Mouse (Mus musculus) kidney, adult 18-20 months (tissue): ENCODE data around the gene Fam169b.

Source experiments
- DNase-seq: peaks from one replicate; pipeline ENCODE4 v3.0.0; 2021

The Fam169b gene

GRCm38 (mm10) chr7:68273515-68273914 is at the start of gene Fam169b:
Gene Fam169b (plus strand): TSS chr7:68273839.
- DNase-seq = no peak

- DNase-seq = no peak
Observed at GRCm38 (mm10) chr7:68224006-68224405, 49.6 kb upstream of the Fam169b start.

GRCm38 (mm10) chr7:68225427-68226054 is 48.1 kb upstream of the Fam169b start:
- DNase-seq = no peak

- DNase-seq = no peak
Observed at GRCm38 (mm10) chr7:68227021-68227420, 46.6 kb upstream of the Fam169b start.

DNA sequence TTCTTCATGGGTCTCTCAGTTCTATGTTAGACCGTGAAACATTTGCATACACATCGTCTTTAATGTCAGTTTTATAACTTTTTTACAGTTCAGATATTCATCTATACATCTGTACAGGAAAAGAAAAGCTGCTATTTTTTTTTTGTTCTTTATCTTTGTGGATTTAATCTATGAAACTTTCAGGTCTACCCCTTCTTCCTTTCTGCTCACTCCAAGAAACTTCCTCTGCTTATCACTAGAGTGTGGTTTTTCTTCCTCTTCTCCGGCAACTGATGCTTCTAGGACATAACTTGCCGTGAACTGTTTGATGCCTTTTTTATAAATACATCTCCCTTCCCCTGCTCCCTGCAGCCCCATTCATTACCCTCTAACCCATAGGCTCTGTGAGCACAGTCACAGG is 46.0 kb upstream of the Fam169b start:
- DNase-seq = no peak

DNA sequence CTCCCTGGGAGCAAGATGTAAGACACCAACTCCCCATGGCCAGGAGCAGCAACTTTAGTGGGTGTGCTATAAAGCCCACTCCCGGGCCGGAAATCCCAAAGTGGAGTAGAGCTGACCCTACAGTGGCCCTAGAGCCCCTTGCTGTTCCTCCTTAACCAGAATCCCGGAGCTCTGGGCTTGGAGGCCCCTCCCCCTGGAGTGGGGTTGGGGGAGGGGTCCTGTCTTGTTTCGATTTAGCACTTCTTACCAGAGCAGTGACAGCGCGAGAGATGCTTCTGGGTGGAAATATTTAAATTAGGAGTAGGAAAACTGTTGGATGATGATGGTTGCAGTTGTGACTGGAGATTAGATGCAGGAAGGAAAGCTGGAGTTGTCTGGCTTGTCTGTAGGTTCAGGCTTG is 45.1 kb upstream of the Fam169b start:
- DNase-seq = no peak

- DNase-seq = no peak
Observed at GRCm38 (mm10) chr7:68230831-68231230, 42.8 kb upstream of the Fam169b start.

DNA sequence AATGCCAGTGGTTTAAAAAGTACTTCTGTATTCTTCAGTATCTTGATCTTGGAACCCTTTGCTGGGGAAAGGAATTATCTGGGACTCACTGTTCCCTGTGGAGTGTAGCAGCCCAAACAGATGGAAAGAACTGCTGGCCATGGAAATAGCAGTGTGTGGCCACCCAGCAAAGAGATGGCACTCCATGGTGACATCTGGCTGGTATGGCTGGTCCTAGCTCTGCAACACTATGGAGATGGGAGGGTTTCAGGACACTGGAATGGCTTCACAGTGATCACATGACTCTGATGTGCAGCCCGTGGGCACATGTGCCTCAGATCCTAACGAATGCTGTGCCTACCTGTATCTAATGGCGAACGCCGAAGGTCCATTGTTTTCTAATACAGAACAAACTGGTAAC is 41.1 kb upstream of the Fam169b start:
- DNase-seq = no peak

DNA sequence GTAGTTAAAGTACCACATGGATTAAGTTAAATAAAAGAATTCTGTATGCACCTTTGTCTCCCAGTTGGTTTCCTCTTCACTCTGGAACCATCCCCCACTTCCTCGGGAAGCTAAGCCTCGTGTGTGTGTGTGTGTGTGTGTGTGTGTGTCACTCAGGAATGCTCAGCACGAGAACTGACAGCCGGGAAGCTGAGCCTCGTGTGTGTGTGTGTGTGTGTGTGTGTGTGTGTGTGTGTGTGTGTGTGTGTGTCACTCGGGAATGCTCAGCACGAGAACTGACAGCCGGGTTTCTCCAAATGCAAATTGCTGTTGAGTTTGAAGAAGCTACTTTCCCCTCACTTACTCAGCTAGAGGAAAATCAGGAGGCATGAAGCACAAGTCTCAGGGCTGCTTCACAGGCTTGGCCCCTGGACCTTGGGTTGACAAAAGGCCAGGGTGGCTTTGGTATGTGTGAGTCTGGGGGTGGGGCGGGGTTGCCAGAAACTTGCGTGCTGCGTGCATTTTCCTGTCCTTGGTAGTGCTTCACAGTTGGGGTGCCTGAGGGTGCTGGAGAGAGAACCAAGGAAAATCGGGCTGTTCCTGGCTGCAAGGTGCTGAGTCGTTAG is 39.9 kb upstream of the Fam169b start:
- DNase-seq = peak; percentile 48

DNA sequence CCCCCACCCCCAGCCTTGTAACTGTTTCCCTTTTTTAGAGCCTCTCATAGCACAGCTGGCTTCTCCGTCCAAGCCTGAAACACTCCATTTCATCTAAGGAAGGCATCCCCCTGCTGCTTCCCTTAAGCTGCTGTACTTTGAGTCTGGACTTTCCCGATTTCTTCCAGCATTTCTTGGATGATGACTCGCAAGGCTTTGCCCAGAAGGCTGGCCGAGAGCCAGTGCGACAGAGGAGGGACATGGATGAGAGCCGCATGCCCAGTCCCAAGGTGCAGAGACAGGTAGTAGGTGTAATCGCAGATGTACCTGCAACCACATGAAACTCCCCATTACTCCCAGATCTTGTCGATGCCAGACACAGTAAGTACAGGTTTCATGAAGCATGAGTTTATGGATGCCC is 36.8 kb upstream of the Fam169b start:
- DNase-seq = peak; percentile 38

DNA sequence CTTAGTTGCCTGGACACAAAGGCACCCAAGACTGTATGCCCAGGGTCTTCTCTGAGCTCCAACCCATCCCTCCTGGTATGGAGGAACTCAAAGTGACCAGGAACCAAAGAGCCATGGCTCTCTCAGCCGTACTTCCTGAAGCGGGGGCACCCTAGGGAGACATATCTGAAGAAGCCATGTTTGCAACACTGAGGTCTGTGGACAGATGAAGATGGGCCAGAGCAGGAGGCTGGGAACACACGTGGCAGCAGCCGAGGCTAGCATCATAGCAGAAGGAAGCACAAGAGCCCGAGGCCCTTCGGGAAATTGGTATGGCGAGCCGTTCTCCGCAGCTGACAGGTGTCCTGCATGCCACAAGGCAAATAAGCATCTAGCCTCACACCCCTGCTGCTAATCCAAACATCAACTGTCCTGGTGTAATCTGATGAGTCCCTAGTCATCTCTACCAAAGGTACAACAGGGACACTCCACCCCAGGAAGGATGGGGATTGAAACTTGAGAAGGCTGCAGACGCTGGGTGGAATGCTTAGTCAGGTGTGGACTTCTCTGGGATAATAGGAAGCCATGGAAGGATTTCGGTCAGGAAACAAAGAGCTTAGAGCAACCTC is 34.3 kb upstream of the Fam169b start:
- no peak for DNase-seq

- peak; percentile 34 for DNase-seq
Observed at GRCm38 (mm10) chr7:68241205-68241604, 32.4 kb upstream of the Fam169b start.

DNA sequence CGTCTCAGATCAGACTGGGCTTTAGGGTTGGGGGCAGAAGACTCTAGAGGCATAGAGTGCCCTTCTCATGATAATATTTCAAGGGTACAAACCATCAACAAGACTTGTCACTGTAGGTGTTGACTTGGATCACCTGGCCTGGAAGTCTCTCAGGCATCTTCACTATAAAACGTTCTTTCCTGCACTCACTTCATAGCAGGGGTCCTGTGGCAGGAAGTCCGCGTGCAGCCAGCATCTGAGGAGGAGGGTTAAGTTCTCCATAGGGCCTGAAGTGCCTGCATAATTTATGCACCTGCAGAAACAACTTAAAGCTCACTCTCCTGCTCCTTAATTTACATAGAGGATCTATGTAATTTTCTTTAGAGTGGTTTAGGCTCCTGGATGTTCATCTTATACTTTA is 28.0 kb upstream of the Fam169b start:
- no peak for DNase-seq

GRCm38 (mm10) chr7:68246249-68246648 is 27.4 kb upstream of the Fam169b start:
- DNase-seq = no peak

- no peak for DNase-seq
Observed at GRCm38 (mm10) chr7:68250411-68250810, 23.2 kb upstream of the Fam169b start.

GRCm38 (mm10) chr7:68250902-68251301 is 22.7 kb upstream of the Fam169b start:
- DNase-seq = no peak

GRCm38 (mm10) chr7:68257767-68258166 is 15.9 kb upstream of the Fam169b start:
- no peak for DNase-seq

DNA sequence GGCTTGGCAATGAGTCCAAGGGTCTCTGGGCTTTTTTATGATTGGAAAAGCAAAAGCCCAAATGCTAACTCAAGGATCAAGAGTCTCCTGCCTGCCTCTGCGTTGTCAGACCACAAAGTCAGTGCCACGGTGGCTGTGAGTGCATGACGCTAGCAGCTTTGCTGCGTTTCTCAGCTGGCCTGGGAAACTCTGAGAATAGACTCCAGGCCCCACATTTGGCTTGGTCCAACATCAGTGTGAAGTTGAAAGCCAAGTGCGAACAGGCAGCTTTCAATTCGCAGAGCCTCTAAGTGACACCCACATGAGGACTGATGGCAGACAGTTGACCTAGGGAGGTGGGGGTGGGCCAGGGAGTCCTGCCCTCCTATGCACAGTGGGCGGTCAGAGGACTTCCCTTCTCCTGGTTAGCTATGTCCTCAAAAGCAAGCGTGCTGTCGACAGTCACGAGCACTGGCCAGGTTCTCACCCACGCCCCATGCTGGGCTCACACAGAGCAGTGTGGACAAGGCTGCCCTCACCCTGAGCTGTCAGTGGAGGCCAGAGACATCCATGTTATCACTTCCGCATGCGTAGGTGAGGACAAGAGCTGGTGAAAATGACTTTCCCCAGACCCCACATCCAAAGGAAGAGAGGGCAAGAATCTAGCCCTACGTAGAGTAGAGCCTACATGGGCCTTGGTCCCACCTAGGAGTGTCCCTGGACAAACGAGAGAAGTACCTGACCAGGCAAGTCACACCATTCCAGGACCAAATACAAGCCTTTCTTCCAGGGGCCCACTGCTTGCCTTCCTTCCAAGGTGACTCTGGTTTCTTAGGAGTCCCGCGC is 15.1 kb upstream of the Fam169b start:
- DNase-seq = no peak

GRCm38 (mm10) chr7:68259523-68260081 is 14.0 kb upstream of the Fam169b start:
- no peak for DNase-seq

- no peak for DNase-seq
Observed at GRCm38 (mm10) chr7:68262612-68263200, 10.9 kb upstream of the Fam169b start.

- no peak for DNase-seq
Observed at GRCm38 (mm10) chr7:68263346-68264027, 10.2 kb upstream of the Fam169b start.

DNA sequence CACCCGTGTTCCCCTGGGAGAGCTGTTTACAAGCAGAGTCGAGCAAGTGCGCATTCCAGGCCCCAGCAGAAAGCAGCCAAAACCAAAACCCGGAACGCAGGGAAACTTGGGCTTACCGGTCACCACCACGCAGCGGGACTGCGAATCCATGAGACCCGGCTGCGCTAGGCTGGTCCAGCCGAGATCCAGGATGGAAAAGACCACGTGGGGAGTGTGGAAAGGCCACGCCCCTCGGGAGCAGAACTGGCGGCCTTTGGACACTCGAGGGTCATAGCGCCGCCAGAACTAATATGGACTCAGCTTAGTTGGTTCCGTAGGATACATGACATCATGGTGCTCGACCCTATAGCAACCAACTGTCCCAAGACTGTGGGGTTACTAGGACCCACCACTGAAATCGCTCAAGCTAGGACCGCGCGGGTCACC is 9.6 kb upstream of the Fam169b start, which contains the start of gene Pgpep1l:
Gene Pgpep1l (minus strand): TSS at position 206 of the 426 bp plus-strand sequence.
- DNase-seq = peak; percentile 80
